Mouse (Mus musculus): ENCODE measurements around the gene Vsig2. TPM values are rescaled to one million over a fixed set of nuclear protein-coding genes. Genes with fewer than 3 reads are reported as not detected.

The Vsig2 gene
- polyA plus RNA-seq, 1 experiment: not detected

DNA sequence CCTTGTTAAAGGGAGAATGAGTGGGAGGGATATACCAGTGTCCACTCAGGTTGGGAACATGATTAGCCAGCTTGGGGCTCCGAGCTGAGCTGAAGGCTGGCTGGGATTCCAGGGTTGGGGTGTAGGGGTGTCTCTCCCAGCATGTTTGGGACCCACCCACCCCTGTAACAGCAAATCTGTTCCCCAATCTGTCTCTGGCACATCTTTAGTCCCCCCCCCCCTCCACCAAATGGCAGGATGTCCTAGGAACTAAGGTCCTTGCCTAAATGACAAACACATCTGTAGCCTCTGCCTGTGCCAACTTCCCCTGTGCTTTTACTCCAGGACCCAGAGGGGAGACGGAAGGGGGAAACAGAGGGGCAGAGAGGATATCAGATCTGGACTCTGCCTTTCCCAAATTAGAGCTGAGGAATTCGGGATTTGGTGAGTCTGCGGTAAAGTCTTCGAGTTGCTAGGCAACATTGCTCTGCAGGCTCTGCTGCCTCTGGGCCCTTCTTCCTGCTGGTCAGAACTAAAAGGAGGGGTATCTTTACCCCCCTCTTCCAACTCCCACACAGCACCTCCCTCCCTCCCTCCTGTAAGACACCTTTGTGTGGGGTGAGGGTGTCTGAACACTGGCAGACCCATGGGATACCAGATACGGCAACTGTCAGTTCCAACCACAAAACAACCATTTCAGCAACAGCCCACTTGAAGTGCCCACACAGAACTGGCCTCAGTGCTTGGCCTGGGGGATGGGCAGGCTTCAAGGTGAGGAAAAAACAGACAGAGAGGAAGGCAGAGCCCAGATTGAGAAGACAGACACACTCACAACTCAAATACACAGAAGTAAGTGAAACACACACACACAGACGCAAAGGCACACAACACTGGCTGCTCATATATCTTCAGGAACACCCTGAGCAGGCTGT is 16.0 kb downstream of the Vsig2 start, which contains the start of gene Siae:
Gene Siae (plus strand): TSS at position 861 of the 911 bp plus-strand sequence.
- Histone ChIP-seq H3K4me1 (peaks cover 89% of the 10 kb centered on the region), H3K4me3 (replicated peaks) (peak within 1 kb of the TSS; percentile 79), H3K36me3 (replicated peaks; ENCODE audit: low read length) (peaks cover 26% of the 10 kb centered on the region)

GRCm38 (mm10) chr9:37556366-37556765 is 17.3 kb downstream of the Vsig2 start:
- H3K4me3 ChIP-seq (replicated peaks): peak overlapping the region; percentile 50
- peaks cover 93% of the 10 kb centered on the region for H3K4me1 ChIP-seq
- no peaks in the 10 kb centered on the region for H3K27me3 ChIP-seq (replicated peaks)
- H3K36me3 ChIP-seq (replicated peaks; ENCODE audit: low read length): peaks cover 18% of the 10 kb centered on the region
- H3K9me3 ChIP-seq: no peaks in the 10 kb centered on the region
- no peak for TF ChIP-seq GATA1 (IDR thresholded peaks at IDR 0.05; ENCODE audit: borderline replicate concordance, low read length)

More for the DNA sequence above, 16.0 kb downstream of the Vsig2 start, which contains the start of gene Siae:
- Histone ChIP-seq H3K9me3 (no peaks in the 10 kb centered on the region), H3K27me3 (replicated peaks) (no peaks in the 10 kb centered on the region)
- TF ChIP-seq FLI1 (IDR thresholded peaks at IDR 0.05; ENCODE audit: low read length) (no peak), GATA1 (IDR thresholded peaks at IDR 0.05; ENCODE audit: borderline replicate concordance, low read length) (no peak)

DNA sequence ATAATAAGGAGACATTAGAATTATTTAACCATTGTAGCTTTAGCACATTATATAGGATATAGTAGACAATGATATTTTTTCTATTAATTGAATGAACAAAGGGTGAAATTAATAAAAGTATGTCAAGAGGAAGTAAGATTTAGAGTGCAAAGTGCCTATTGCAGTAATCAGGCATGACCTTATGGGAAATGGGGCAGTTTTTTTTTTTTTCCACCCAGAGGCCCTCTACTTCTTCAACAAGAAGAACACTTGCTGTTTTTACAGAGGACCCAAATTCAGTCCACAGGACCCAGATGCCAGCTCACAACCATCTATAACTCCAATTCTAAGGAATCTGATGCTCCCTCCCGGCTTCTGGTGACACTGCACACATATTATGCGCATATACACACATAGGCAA is 21.6 kb downstream of the Vsig2 start:
- Histone ChIP-seq H3K36me3 (replicated peaks; ENCODE audit: low read length) (peaks cover 21% of the 10 kb centered on the region), H3K4me3 (replicated peaks) (no peak overlapping the region), H3K4me1 (peaks cover 93% of the 10 kb centered on the region), H3K9me3 (no peaks in the 10 kb centered on the region), H3K27me3 (replicated peaks) (no peaks in the 10 kb centered on the region)
- no peak for TF ChIP-seq FLI1 (IDR thresholded peaks at IDR 0.05; ENCODE audit: low read length)
- no peak for TF ChIP-seq GATA1 (IDR thresholded peaks at IDR 0.05; ENCODE audit: borderline replicate concordance, low read length)

GRCm38 (mm10) chr9:37563805-37564204 is 24.8 kb downstream of the Vsig2 start:
- H3K36me3 ChIP-seq (replicated peaks; ENCODE audit: low read length): peaks cover 23% of the 10 kb centered on the region
- no peaks in the 10 kb centered on the region for H3K27me3 ChIP-seq (replicated peaks)
- H3K4me3 ChIP-seq (replicated peaks): no peak overlapping the region
- TF ChIP-seq FLI1 (IDR thresholded peaks at IDR 0.05; ENCODE audit: low read length): no peak
- no peak for TF ChIP-seq GATA1 (IDR thresholded peaks at IDR 0.05; ENCODE audit: borderline replicate concordance, low read length)
- peaks cover 93% of the 10 kb centered on the region for H3K4me1 ChIP-seq
- no peaks in the 10 kb centered on the region for H3K9me3 ChIP-seq

DNA sequence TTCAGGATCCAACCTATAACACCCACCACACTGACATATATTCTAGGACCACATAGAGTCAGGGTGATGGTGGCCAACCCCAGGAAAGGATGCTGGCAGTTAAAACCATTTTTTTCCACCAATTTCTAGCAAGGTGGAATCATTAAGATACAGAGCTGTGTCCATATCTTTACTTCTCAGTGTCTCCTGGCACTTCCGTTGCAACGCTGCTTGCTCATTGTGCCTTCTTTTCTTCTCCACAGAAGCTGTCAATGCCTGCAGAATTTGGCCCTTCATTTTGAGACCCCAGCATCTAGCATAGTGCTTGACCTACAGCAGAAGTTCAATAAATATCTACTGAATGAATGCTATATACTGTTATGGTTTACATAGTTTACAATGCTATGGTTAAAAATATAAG is 28.0 kb downstream of the Vsig2 start:
- TF ChIP-seq FLI1 (IDR thresholded peaks at IDR 0.05; ENCODE audit: low read length) (no peak), GATA1 (IDR thresholded peaks at IDR 0.05; ENCODE audit: borderline replicate concordance, low read length) (no peak; the same call in 2 of the 3 replicates)
- H3K4me1 ChIP-seq: peaks cover 100% of the 10 kb centered on the region
- peak overlapping the region; percentile 93 for H3K4me3 ChIP-seq (replicated peaks)
- no peaks in the 10 kb centered on the region for H3K9me3 ChIP-seq
- H3K27me3 ChIP-seq (replicated peaks): no peaks in the 10 kb centered on the region
- peaks cover 23% of the 10 kb centered on the region for H3K36me3 ChIP-seq (replicated peaks; ENCODE audit: low read length)

GRCm38 (mm10) chr9:37567454-37567853 is 28.4 kb downstream of the Vsig2 start:
- H3K4me1 ChIP-seq: peaks cover 100% of the 10 kb centered on the region
- H3K9me3 ChIP-seq: no peaks in the 10 kb centered on the region
- no peak for TF ChIP-seq GATA1 (IDR thresholded peaks at IDR 0.05; ENCODE audit: borderline replicate concordance, low read length)
- TF ChIP-seq FLI1 (IDR thresholded peaks at IDR 0.05; ENCODE audit: low read length): no peak
- H3K27me3 ChIP-seq (replicated peaks): no peaks in the 10 kb centered on the region
- peak overlapping the region; percentile 93 for H3K4me3 ChIP-seq (replicated peaks)
- peaks cover 23% of the 10 kb centered on the region for H3K36me3 ChIP-seq (replicated peaks; ENCODE audit: low read length)

GRCm38 (mm10) chr9:37567892-37568604 is 29.0 kb downstream of the Vsig2 start:
- no peaks in the 10 kb centered on the region for H3K9me3 ChIP-seq
- peak overlapping the region; percentile 93 for H3K4me3 ChIP-seq (replicated peaks)
- H3K36me3 ChIP-seq (replicated peaks; ENCODE audit: low read length): peaks cover 26% of the 10 kb centered on the region
- H3K4me1 ChIP-seq: peaks cover 100% of the 10 kb centered on the region
- TF ChIP-seq GATA1 (IDR thresholded peaks at IDR 0.05; ENCODE audit: borderline replicate concordance, low read length): peak; percentile 37; the same call in 1 of the 3 replicates
- no peak for TF ChIP-seq FLI1 (IDR thresholded peaks at IDR 0.05; ENCODE audit: low read length)
- H3K27me3 ChIP-seq (replicated peaks): no peaks in the 10 kb centered on the region

DNA sequence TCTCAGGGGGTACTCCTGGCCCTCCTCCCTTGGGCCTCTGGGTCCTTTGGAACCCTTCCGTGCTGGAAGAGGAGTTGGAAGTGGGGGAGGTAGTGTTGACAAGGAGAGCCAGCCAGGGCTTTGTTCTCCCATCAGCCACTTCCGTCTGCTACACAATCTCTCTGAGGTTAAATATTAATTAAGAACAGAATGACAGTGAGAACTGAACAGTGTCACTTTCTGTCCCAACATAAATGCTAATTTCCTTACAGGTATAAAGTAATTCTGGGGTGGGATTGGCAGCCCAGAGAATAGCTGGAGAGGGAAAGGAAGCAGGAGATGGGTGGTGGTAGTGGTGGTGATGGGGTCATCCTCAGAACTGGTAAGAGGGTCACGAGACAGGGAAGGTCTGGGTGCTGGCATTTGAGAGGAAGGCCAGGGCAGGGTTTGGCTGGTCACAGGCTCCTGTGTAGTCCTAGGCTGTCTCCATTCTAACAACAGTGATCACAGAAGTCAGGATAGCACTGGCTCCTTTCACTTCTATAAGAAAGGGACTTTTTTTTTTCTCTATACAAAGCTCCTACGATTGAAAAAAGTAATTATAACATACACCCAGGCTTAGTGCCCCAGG is 29.7 kb downstream of the Vsig2 start:
- Histone ChIP-seq H3K36me3 (replicated peaks; ENCODE audit: low read length) (peaks cover 33% of the 10 kb centered on the region), H3K9me3 (no peaks in the 10 kb centered on the region), H3K4me1 (peaks cover 100% of the 10 kb centered on the region), H3K27me3 (replicated peaks) (no peaks in the 10 kb centered on the region), H3K4me3 (replicated peaks) (peak overlapping the region; percentile 93)
- TF ChIP-seq FLI1 (IDR thresholded peaks at IDR 0.05; ENCODE audit: low read length): no peak
- TF ChIP-seq GATA1 (IDR thresholded peaks at IDR 0.05; ENCODE audit: borderline replicate concordance, low read length): no peak

DNA sequence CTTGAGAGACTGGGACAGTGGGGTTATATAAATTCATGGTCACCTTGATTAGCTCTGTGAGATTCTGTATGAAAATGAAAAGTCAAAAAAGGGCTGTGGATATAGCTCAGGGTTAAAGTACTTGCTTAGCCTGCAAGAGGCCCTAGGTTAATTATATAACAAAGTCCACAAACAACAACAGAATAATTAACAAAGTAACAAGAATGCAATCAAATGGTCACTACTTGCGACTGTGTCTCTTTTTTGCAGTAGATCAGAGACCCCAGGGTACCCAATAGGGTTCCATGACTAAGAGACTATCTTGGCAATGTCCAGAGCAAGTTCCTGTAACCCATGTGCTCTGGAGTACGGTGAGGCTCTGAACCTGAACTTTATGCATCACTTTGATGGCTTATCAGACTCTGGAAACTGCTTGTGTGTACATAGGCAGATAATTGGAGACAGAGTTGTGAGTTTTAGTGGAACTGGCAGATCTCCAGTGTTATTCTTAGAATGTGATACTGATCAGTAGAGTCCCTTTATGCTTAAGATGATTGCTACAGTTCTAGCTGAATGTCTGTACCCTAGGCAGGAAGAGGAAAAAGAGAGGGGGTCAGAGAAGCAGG is 30.3 kb downstream of the Vsig2 start:
- Histone ChIP-seq H3K4me3 (replicated peaks) (peak overlapping the region; percentile 67), H3K4me1 (peaks cover 100% of the 10 kb centered on the region), H3K27me3 (replicated peaks) (no peaks in the 10 kb centered on the region), H3K36me3 (replicated peaks; ENCODE audit: low read length) (peaks cover 36% of the 10 kb centered on the region), H3K9me3 (no peaks in the 10 kb centered on the region)
- no peak for TF ChIP-seq GATA1 (IDR thresholded peaks at IDR 0.05; ENCODE audit: borderline replicate concordance, low read length)
- TF ChIP-seq FLI1 (IDR thresholded peaks at IDR 0.05; ENCODE audit: low read length): no peak

Measured in megakaryocyte, embryonic 14.5 days (primary cell).